Mouse (Mus musculus): ENCODE results near the gene Zmynd15.

Zmynd15 gene

DNA sequence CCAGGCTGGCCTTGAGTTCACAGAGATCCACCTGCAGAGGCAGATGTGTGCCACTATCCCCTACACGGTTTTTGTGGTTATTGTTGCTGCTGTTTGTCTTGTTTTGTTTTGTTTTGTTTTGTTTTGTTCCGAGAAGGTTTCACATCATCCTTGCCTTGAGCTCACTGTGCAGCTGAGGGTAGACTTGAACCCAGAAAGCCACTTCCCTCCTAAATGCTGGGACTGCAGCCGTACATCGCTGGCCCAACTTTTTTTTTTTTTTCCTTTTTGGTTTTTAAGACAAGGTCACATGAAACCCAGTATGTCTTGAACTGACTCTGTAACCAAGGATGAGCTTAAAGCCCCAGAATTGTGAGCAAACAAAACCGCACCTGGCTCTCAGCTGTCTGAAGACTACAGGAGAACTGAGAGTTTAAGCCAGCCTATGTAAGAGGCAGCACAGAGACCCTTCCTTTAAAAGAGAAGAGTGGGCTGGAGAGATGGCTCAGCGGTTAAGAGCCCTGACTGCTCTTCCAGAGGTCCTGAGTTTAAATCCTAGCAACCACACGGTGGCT lies 47.8 kb downstream of the Zmynd15 start:
- DNase-seq, result no peak

DNA sequence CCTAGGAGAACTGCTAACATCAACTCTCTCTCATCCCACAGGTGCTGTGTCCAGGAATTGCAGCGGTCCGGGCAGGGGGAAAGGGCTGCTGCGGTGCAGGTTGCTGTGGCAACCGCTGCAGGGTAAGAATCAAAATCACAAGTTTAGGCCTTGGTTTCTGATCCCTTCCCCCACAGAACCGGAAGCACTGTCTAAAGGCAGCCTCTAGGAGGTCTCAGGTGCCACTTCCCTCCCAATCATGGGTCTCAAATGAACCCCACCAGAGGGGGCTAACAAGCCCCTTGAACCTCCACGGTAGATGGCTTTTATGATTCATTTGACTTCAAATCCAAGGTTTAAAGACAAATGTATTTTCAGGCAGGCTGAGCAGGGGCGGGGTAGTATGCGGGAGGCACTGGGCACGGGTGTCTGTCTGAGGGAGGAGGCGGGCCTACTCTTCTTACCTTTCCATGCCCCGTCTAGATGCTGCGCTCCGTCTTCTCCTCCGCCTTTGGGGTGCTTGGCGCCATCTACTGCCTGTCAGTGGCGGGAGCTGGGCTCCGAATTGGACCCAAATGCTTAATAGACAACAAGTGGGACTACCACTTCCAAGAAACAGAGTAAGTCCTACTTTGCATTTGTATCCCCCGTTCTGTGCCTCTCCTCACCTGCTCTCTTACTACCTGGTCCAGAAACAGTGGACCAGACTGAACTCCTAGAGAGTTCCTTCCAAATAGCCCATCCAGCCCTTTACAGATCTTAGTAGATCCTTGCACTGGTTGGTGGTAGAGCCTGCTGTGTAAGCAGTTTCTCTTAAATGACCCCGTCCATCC lies 50.7 kb downstream of the Zmynd15 start:
- DNase-seq, result peak; percentile 64 to 73

DNA sequence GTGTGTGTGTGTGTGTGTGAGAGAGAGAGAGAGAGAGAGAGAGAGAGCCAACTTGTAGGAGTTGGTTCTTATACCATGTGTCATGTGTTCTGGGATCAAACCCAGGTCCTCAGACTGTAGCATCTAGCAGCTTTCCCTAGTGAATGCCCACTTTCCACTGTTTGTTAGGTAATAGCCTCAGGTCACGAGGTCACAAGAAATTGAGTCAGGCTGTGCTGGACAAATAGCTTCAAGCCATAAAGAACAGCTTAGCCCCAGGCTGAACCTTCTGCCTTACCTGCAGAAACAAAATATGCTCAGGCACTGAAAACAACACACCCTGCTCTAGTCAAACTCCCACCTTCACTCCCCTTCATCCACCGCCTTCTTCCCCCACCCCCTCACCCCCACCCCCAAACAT lies 52.0 kb downstream of the Zmynd15 start:
- no peak for DNase-seq

DNA sequence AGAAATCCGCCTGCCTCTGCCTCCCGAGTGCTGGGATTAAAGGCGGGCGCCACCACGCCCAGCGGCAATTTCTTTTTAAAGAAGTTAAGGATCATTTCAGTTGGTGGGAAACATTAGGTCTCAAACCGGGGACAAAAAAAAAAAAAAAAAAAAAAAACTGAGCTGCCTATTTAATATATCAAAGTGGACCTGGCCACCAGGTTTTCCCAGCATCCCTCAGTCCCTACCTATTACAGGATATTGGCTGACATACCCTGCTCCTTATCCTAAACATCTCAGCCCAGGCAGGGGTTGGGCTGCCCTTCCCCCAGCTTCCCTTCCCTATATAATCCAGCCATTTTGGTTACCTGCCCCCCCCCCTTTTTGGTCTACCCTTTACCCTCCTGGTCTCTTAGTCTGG lies 52.6 kb downstream of the Zmynd15 start:
- DNase-seq, result no peak

DNA sequence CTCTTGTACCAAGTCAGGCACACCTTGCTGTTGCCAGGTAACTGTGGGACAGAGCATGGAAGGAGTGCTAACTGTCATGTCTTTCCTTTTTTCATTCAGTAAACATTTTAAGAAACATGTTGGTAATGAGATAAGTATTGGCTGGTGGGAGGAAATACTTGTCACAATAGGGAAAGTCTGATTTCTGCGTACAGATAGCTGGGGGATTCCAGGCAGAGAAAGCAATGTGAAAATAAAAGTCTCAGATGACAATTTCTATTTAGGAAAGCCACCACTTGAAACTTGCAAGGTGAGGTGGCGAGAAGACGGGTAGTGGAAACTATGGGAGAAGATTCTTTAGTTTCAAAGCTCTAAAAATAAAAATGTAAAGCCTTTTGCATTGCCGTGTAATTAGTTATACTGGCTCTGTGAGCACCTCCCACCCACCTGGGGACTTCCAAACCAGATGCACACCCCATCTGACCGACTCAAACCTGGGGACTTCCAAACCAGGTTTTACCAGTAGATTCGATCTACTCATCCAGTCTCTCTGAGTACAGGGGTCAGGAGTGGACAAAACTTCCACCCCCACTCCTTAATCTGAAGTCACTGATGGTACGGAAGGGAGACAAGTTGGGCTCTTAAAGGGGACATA lies 53.6 kb downstream of the Zmynd15 start:
- no peak for DNase-seq

DNA sequence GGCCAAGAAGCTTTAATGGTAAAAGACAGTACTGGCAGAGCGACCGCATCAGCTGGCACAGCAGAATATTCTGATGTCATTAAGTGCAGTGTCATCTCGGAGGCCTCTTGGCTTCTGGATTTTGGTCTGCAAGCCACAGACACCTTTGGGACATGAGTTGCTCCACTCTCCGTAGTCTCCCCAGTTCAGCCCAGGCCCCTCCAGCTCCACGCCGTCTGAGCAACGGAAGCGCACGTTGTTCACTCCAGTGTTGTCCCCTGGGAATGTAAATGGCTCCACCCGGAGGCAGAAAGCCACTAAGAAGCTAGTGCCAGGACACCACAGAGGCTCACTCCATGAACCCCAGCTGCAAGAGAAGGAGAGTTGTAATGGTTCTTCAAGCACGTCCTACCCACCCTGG lies 54.3 kb downstream of the Zmynd15 start:
- DNase-seq, result peak in 1 of 2 experiments; percentile 16

DNA sequence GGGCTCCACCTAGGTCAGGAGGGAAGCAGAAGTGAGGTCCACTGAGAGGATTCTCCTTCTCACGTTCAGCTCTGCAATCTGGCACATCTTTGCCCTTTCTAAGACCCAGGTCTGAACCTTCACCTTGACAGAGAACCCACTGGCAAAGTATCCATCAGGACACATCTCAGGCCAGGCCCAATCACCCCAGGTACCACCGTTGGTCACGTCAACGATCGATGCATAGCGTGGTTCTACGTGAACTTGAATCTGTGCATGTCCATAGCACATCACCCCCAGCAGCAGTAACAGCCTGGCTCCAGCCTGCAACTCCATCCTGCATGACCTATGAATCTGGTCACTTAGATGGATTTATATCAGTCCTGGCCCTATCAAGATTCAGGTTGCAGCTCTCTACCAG lies 55.1 kb downstream of the Zmynd15 start, which contains the start of gene Vmo1:
Gene Vmo1 (minus strand): TSS at position 329 of the 400 bp plus-strand sequence.
- no peak for DNase-seq

All from kidney, postnatal 25 days (tissue).